Mouse (Mus musculus) intestine, embryonic 15.5 days (tissue): Measurements from ENCODE around the gene Mycbp2. TPM values are rescaled to one million over a fixed set of nuclear protein-coding genes. Genes with fewer than 3 reads are reported as not detected.

Experiments used
- ATAC-seq: fragments of 200-750 bp; cut with Nextera tagmentation; 2 replicates; pipeline ENCODE4 v1.8.0; 2017; ENCODE audit warnings: moderate TSS enrichment, moderate library complexity
- H3K27ac ChIP-seq: fragments of 300-500 bp; sonication (generic); 2 replicates; pipeline ENCODE4 v1.5.1; 2015; ENCODE audit warnings: mild to moderate bottlenecking, inconsistent platforms
- H3K27me3 ChIP-seq: fragments of 300-500 bp; sonication (generic); replicated peaks from 2 replicates; pipeline ENCODE4 v1.6.1; 2015; ENCODE audit warnings: inconsistent platforms
- H3K36me3 ChIP-seq: fragments of 300-500 bp; sonication (generic); 2 replicates; pipeline ENCODE4 v1.6.1; 2015; ENCODE audit warnings: inconsistent platforms
- H3K4me1 ChIP-seq: fragments of 300-500 bp; sonication (generic); replicated peaks from 2 replicates; pipeline ENCODE4 v1.6.1; 2015; ENCODE audit warnings: inconsistent platforms
- H3K4me2 ChIP-seq: fragments of 300-500 bp; sonication (generic); replicated peaks from 2 replicates; pipeline ENCODE4 v1.6.1; 2015; ENCODE audit warnings: mild to moderate bottlenecking, inconsistent platforms
- H3K4me3 ChIP-seq: fragments of 300-500 bp; sonication (generic); replicated peaks from 2 replicates; pipeline ENCODE4 v1.5.1; 2015; ENCODE audit warnings: inconsistent platforms
- H3K9ac ChIP-seq: fragments of 300-500 bp; sonication (generic); 2 replicates; pipeline ENCODE4 v1.6.1; 2015; ENCODE audit warnings: inconsistent platforms
- H3K9me3 ChIP-seq: fragments of 300-500 bp; sonication (generic); 2 replicates; pipeline ENCODE4 v1.6.1; 2016; ENCODE audit warnings: inconsistent platforms
- WGBS: fragments of 180-500 bp; shearing (Covaris S2); methylation state at CpG from one replicate; pipeline ENCODE4 v1.1.7; 2015; 5-methylcytosine and 5-hydroxymethylcytosine counted together
- polyA plus RNA-seq: library from polyadenylated mRNA; unstranded; fragments of >200 nt; fragmentation: Nextera tagmentation; extraction: Ambion mirVana; gene quantifications from 2 replicates; pipeline ENCODE4 v1.2.1, GENCODE M21; 2015

Mycbp2 gene
- polyA plus RNA-seq, 1 experiment from 2014 or later: 16.9 TPM

GRCm38 (mm10) chr14:103065294-103066167 lies 281.1 kb downstream of the Mycbp2 start:
- no peak for ATAC-seq
- Histone ChIP-seq H3K36me3 (no peaks in the 10 kb centered on the region), H3K4me3 (no peak overlapping the region), H3K27ac (no peak overlapping the region), H3K27me3 (no peaks in the 10 kb centered on the region), H3K9me3 (no peaks in the 10 kb centered on the region), H3K4me2 (peak overlapping the region; percentile 43; the same call in 1 of the 2 replicates), H3K9ac (no peak overlapping the region), H3K4me1 (no peaks in the 10 kb centered on the region)
- 15% methylated on average over 10 of the region's 10 CpGs for WGBS

Other genes starting within 250 kb of the Mycbp2 start
- 22.4 and 23.0 TPM in 2 replicates for gene Fbxl3, start 247.2 kb downstream of the Mycbp2 start, polyA plus RNA-seq
- 0.75 and 0.76 TPM in 2 replicates for gene Scel, start 166.5 kb upstream of the Mycbp2 start, polyA plus RNA-seq